Mouse (Mus musculus): Measurements from ENCODE around the gene Fam217a. TPM values are rescaled to one million over a fixed set of nuclear protein-coding genes. Genes with fewer than 3 reads are reported as not detected.
"Not testable (repeated sequence)": the region's sequence is repeated elsewhere in the genome, so short reads cannot be mapped to it uniquely, and the experiment has no call there.

Gene Fam217a
- total RNA-seq, 2 experiments from 2014 or later = not detected

DNA sequence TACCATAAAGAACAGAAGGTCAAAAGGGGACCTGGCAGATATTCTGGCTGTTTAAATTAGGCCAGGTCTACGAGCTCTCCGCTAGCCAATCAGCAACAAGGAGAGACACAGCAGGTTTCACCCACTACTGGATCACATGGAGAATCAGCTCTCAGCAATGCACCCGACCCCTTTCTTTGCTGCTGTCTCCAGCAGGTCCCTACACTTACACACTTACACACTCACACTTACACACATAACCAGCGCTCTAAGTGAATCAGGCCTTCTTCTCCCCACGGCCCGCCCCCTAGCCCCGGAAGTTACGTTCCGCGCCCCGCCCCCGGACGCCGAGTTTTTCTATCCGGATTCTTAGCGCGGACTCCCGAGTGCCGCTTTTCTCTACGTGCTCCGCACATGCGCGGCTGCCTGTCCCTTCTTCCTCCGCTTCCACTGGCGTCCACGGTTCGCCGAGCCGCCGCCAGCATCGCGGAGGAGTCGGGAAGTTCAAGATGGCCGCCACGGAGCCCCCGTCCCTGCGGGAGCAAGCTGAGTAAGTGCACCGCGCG lies 48.9 kb downstream of the Fam217a start, which contains the start of gene Prpf4b:
TSS of gene Prpf4b (plus strand) at position 137 of the 545 bp plus-strand sequence.
- peak; percentile 80 for ATAC-seq (replicated peaks; ENCODE audit: low FRiP score, poor library complexity, severe bottlenecking)

DNA sequence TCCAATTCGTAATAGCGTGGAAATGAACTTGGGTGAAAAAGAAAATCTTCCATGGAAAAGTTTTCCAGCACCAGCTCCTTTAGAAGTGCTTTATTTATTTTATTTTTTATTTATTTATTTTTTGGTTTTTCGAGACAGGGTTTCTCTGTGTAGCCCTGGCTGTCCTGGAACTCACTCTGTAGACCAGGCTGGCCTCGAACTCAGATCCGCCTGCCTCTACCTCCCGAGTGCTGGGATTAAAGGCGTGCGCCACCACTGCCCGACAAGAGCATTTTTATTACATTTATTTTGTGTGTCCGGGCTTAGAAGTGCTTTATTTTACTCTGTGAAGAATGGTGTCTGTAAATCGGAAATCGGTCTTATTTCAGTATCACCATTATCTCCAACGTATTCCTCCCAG lies 49.4 kb downstream of the Fam217a start:
- not testable (repeated sequence) for ATAC-seq (replicated peaks; ENCODE audit: low FRiP score, poor library complexity, severe bottlenecking)

DNA sequence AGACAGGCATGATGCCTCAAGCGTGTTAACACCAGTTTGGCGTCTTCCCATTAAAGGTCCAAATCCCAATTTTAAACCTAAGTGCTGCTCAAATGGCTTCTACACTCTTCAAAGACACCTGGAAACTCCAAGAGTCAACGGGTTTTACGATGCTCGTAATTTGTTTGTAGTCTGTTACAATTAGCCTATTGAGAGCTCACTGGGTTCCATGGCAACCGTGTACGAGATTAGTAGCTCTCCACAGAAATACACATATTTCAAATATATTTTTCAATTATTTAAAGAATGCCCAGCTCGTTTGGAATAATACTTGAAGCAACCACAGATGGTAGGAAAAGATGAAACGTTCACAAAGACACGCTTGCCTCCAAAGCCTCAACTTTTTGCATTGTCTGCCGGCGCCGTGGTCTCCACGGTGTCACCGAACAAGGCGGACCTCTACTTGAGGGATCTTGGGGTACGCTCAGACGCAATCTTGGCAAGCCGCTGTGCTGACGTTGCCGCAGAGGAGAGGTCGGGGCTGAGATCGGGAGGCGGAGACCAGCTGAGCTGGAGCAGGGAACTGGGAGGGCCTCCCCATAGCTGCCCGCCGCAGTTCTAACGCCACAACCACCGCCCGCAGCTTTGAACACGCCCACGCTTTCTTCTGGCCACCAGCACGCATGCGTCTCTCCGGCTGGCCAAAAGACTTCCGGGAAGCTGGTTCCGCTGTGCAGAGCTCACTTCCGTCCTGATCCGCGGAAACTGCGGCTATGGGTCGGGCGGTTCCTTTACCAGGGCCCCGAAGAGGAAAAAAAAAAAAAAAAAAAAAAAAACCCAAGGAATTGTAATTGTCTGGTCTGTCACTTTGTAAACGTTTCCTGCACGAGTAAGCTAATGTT lies 50.1 kb downstream of the Fam217a start:
- peak; percentile 94 for ATAC-seq (replicated peaks; ENCODE audit: low FRiP score, poor library complexity, severe bottlenecking)

DNA sequence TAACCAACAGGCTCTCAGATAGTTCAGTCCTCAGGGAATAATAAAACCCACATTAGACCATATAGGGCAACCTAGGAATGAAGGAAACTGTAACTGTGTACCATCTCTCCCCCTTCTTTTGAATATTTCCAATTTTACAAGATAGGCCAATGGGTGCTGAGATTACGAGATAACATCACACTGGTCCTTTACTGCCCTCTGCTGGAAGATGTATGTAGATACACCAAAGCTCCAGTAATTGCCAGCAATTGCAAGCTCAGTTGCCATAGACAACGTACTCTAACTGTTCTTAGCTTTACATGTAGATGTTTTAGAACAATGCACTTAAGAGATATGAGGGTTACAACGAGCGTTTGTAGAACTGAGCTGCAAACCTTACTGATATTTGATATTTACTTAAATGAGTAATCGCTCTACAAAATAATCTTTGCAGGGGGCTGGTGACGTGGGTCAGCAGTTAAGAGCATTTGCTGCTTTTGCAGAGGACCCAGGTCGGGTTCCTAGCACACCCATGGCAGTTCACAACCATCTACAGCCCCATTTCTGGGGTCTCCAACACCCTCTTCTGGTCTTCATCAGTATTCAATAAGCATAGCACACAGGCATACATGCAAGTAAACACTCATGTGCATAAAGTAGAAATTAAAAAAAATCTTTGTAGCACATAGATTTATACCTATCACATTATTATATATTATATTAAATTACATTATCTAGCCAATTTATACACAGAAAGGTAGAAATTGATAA lies 59.5 kb downstream of the Fam217a start:
- ATAC-seq (replicated peaks; ENCODE audit: low FRiP score, poor library complexity, severe bottlenecking) = peak; percentile 75

DNA sequence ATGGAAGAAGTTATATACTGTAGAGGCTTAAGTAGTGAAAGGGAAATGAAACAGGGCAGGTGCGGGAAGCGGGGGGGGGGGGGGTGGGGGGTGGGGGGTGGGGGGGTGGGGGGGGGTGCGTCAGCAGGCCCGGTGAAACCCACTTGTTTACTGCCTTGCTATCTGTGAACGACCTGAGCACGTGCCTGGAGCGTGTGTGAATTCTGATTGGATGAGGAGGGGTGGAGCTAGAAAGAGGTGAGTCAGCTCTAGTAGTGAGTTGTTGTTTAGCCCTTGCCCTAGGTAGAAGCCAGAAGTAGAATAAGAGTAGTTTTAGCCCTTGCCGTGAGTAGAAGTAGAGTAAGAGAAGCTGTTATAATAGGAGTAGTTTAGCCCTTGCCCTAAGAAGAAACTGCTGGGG lies 62.9 kb downstream of the Fam217a start:
- peak; percentile 67; the same call in 1 of the 2 replicates for ATAC-seq (replicated peaks; ENCODE audit: low FRiP score, poor library complexity, severe bottlenecking)

Other genes with a start within 250 kb of the Fam217a start
- gene Fam50b, start 189.5 kb downstream of the Fam217a start, total RNA-seq (2015; ENCODE audit: low replicate concordance) = not detected in 2 replicates
- gene Fam50b, start 189.5 kb downstream of the Fam217a start, total RNA-seq (2017; ENCODE audit: low replicate concordance) = not detected in 2 replicates
- gene Prpf4b, start 49.0 kb downstream of the Fam217a start, total RNA-seq (2015; ENCODE audit: low replicate concordance) = 90.7 and 111 TPM in 2 replicates
- 97.2 and 110 TPM in 2 replicates for gene Prpf4b, start 49.0 kb downstream of the Fam217a start, total RNA-seq (2017; ENCODE audit: low replicate concordance)
- not detected in 2 replicates for gene 4933417A18Rik, start 99 bp upstream of the Fam217a start, total RNA-seq (2015; ENCODE audit: low replicate concordance)
- gene 4933417A18Rik, start 99 bp upstream of the Fam217a start, total RNA-seq (2017; ENCODE audit: low replicate concordance) = not detected in 2 replicates
- not detected in 2 replicates for gene Eci3, start 39.5 kb upstream of the Fam217a start, total RNA-seq (2015; ENCODE audit: low replicate concordance)
- not detected in 2 replicates for gene Eci3, start 39.5 kb upstream of the Fam217a start, total RNA-seq (2017; ENCODE audit: low replicate concordance)
- gene Eci2, start 102.8 kb upstream of the Fam217a start, total RNA-seq (2015; ENCODE audit: low replicate concordance) = 18.4 and 35.5 TPM in 2 replicates
- 27.5 and 39.9 TPM in 2 replicates for gene Eci2, start 102.8 kb upstream of the Fam217a start, total RNA-seq (2017; ENCODE audit: low replicate concordance)